Mouse (Mus musculus): Measurements from ENCODE around the gene Tgfbr1.
A peak's percentile ranks its signal among the peaks of the same experiment; 100 is the strongest.

Gene Tgfbr1

GRCm38 (mm10) chr4:47419268-47419973 is 66.4 kb downstream of the Tgfbr1 start:
- peak in 1 of 2 experiments; percentile 64 for DNase-seq (ENCODE audit: inconsistent age in 2 of 2, low spot score in 1 of 2)

- DNase-seq (ENCODE audit: inconsistent age in 2 of 2, low spot score in 1 of 2) = no peak
Measured at GRCm38 (mm10) chr4:47420191-47420590, 67.2 kb downstream of the Tgfbr1 start.

- DNase-seq (ENCODE audit: inconsistent age in 2 of 2, low spot score in 1 of 2) = no peak
Measured at GRCm38 (mm10) chr4:47422194-47422593, 69.2 kb downstream of the Tgfbr1 start.

DNA sequence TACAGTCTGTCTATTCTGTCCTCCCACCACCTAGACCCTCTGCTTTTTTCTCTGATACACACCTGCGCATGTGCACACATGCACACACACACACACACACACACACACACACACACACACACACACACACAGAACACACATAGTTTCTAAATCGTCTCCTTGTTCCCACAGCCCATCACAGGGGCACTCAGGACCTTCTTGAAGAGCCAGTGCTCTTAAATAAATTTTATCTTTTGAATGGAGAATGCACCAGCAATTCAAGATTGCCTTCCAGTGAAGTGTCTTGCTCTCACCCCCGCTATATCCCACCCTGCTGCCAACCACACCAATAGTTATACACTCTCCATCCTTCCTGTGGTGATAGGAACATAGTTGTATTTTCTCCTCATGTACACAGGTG is 69.9 kb downstream of the Tgfbr1 start:
- no peak for DNase-seq (ENCODE audit: inconsistent age in 2 of 2, low spot score in 1 of 2)

DNA sequence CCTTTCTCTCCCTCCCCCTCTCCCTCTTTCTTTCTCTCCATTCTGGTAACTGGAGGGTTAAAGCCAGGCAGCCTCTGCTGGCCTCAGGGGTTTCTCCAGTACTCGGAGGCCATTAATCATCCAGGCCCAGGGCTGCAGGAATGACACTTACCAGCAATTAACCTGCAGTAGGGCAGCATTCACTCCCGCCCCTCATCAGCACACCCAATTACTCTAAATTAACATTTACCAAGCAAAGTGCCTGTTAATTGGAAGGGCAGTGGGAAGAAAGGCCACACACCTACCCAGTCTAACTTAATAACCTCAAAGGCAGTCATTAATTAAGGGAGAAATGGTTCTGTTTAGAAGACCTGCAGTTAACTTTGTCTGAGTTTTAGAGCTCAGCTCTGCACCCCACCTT is 71.4 kb downstream of the Tgfbr1 start:
- peak in 1 of 2 experiments; percentile 46 for DNase-seq (ENCODE audit: inconsistent age in 2 of 2, low spot score in 1 of 2)

DNA sequence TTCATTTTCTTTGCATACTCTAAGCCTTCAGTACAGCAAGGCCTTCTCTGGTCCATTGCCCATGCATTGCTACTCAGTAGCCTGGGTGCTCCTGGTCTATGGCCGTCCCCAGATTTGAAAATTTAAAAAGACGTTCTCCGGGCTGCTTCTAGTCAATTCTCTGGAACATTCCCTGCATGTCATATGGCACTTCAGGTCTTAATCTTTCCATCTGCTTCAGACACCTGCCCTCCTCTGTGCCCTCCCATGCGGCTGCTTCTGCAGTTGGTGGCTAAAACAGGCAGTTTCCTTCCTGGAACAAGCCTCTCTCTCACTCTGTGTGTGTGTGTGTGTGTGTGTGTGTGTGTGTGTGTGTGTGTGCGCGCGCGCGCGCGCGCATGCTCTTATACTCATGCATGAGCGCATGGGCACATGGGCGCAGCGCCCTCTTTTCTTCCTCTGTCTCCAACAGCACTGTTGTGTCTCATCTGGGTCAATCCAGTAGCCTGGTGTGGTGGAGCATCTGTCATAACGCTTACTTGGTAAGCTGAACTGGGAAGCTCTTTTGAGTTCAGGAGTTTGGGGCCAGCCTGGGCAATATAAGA is 72.3 kb downstream of the Tgfbr1 start:
- DNase-seq (ENCODE audit: inconsistent age in 2 of 2, low spot score in 1 of 2) = no peak

GRCm38 (mm10) chr4:47427606-47428005 is 74.6 kb downstream of the Tgfbr1 start:
- DNase-seq (ENCODE audit: inconsistent age in 2 of 2, low spot score in 1 of 2) = no peak

GRCm38 (mm10) chr4:47430557-47430956 is 77.5 kb downstream of the Tgfbr1 start:
- no peak for DNase-seq (ENCODE audit: inconsistent age in 2 of 2, low spot score in 1 of 2)

DNA sequence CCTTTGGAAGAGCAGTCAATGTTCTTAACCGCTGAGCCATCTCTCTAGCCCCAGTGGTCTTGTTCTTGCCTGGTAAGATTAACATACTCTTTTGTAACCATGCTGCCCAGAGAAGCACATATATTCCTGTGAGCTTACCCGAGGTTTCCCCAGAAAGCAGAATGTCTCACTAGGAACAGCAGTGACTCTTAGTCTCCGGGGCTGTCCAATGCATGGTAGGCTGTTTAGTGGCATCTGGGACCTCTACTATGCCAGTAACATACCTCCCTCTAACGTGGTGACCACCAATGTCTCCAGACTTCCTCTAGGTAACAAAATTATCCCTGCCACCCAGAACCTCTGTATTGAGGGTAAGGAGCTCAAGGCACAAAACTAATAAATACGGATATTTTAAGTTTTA is 78.1 kb downstream of the Tgfbr1 start:
- no peak for DNase-seq (ENCODE audit: inconsistent age in 2 of 2, low spot score in 1 of 2)

DNA sequence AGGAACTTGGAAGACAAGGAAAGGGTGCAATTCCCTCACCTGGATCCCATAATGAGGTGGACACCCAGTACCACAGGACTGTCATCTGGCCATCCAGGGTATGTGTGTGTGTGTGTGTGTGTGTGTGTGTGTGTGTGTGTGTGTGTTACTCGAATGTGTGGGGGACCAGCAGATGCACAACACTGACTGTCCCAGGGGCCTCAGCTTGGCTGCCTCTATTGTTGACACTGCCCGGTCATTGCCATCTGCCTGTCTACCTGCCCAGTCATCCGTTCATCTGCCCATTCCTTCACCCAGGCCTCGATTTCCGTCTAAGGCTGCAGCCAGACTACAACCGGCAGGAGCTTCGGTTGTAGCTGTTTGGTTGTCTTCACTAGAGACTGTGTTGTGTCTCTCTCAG is 79.7 kb downstream of the Tgfbr1 start:
- no peak for DNase-seq (ENCODE audit: inconsistent age in 2 of 2, low spot score in 1 of 2)

- no peak for DNase-seq (ENCODE audit: inconsistent age in 2 of 2, low spot score in 1 of 2)
Measured at GRCm38 (mm10) chr4:47435131-47435530, 82.1 kb downstream of the Tgfbr1 start.

- DNase-seq (ENCODE audit: inconsistent age in 2 of 2, low spot score in 1 of 2) = peak; percentile 19 to 48
Measured at GRCm38 (mm10) chr4:47435566-47436360, 82.7 kb downstream of the Tgfbr1 start.

DNA sequence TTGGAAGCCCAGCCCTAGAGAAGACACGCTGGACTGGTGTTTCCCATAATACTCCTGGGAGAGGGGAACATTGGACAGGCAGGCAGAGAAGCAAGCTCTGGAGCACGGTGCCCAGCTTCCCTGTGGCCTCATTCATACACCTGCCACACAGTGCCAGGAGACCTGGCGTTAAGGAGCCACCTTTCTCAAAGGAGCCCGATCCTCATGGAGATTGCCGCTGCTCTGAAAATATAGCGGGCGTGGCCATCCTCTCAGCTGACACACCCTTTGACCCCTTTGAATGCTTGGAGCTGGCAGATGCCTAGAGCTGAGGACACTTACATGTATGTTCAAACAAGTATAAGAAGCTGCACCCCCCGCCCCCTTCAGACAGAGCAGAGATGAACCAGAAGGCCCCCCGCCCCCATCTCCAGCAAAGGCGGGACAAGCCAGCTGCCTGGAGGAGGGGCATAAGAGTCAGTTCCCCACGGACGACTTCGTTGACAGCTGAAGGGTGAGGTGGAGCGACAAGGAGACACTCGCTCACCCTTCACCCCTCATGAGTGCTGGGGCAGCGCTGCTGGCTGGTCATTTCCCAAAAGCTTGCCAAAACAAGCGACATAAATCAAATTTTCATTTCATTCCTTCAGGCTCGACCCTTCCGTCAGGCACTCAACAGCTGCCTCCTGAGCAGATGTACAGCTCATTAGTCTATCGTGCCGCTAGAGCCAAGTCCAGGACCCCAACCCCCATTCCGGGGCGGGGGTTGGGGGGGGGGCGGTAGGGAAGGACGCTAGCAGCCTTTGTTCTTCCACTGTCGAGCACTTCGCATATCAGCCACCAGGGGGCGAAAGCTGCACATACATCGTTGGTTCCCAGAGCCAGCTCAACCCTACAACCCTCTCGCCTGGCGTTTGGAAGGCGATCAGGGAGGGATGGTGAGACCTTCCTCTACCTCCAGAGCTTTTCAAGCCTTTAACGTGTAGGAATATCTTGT is 84.6 kb downstream of the Tgfbr1 start:
- peak; percentile 86 to 95 for DNase-seq (ENCODE audit: inconsistent age in 2 of 2, low spot score in 1 of 2)

- no peak for DNase-seq (ENCODE audit: inconsistent age in 2 of 2, low spot score in 1 of 2)
Measured at GRCm38 (mm10) chr4:47438956-47439355, 85.9 kb downstream of the Tgfbr1 start.

DNA sequence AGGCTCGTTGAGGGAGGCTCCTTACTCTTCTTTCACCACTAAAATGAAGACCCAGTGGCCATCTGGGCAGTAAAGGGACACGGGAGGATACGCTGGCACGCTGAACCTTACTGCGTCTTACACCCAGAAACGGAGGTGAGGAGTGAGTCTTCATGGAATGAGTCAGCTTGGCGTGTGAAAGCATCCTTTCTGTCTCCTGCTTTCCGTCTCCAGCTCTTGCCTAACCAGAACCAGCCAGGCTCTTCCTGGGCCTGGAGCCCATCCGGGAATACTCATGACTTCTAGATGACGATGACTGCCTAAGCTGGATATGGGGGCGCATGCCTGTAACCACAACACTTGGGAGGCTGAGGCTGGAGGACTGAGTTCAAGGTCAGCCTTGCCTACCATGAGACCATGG is 87.9 kb downstream of the Tgfbr1 start:
- DNase-seq (ENCODE audit: inconsistent age in 2 of 2, low spot score in 1 of 2) = peak in 1 of 2 experiments; percentile 60

GRCm38 (mm10) chr4:47448526-47448925 is 95.5 kb downstream of the Tgfbr1 start:
- no peak for DNase-seq (ENCODE audit: inconsistent age in 2 of 2, low spot score in 1 of 2)

- DNase-seq (ENCODE audit: inconsistent age in 2 of 2, low spot score in 1 of 2) = no peak
Measured at GRCm38 (mm10) chr4:47449116-47449515, 96.1 kb downstream of the Tgfbr1 start.

- no peak for DNase-seq (ENCODE audit: inconsistent age in 2 of 2, low spot score in 1 of 2)
Measured at GRCm38 (mm10) chr4:47449586-47450522, 96.8 kb downstream of the Tgfbr1 start.
